Mouse (Mus musculus) heart, adult 2 months (tissue): ENCODE results near the gene Hacl1.

Source experiments
- CTCF ChIP-seq: fragments of 200-600 bp; IDR thresholded peaks from 2 replicates; pipeline ENCODE4 v1.8.1; 2022; ENCODE audit warnings: antibody characterized with exemption, mild to moderate bottlenecking, moderate library complexity
- EP300 ChIP-seq: fragments of 200-500 bp; IDR thresholded peaks from 2 replicates; pipeline ENCODE4 v1.6.1; 2011; ENCODE audit warnings: low read depth, low read length, control low read depth; ENCODE audit not compliant: insufficient read depth

DNA sequence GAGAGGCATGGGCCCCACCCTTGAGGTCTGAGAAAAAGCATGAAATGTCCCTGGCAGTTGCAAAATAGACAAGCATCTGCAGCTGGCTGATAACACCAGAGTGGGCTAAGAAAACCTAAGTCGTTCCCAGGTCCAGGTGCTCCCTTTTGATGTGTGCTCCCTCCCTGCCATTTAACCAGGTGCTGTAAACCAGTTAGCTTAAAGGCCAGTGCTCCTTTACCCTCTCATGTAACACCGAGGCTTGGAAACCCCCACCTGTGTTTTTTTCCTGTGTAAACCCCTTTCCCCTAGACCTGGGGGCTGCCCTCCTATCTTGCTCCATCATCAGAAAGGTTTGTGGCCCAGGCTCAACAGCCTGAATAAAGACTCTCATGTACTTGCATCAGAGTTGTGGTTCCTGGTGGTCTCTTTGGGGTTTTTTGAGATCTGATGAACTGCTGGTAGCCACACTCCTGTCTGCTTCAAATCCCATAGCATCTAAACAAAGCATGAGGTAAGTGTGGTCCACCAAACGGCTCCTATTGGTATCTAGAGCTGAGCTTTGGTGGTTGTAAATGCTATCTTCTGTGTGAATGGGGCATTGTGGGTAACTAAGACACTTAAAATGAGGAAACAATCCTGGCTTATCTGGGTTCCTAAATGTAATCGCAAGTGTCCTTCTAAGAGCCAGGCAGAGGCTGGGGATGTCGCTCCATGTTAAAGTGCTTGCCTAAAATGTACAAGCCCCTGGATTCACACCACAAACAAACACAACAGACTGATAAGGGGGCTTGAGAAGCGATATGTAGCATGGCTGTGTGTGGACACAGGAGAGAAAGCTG, 70.7 kb downstream of the Hacl1 start:
- TF ChIP-seq CTCF (no peak), EP300 (no peak)
